Mouse (Mus musculus) small intestine, adult 2 months (tissue): ENCODE results near the gene Gm20388. TPM values are rescaled to one million over a fixed set of nuclear protein-coding genes. Genes with fewer than 3 reads are reported as not detected.

ENCODE experiments used
- H3K27ac ChIP-seq: fragments of 200-500 bp; 2 replicates; pipeline ENCODE4 v1.5.1; 2012; ENCODE audit warnings: low read depth, low read length, control low read depth, inconsistent platforms; ENCODE audit not compliant: insufficient read depth
- H3K27me3 ChIP-seq: fragments of 200-500 bp; 2 replicates; pipeline ENCODE4 v1.6.1; 2012; ENCODE audit warnings: mild to moderate bottlenecking, moderate library complexity, low read length, inconsistent platforms; ENCODE audit not compliant: control insufficient read depth, insufficient read depth
- H3K36me3 ChIP-seq: fragments of 200-500 bp; 2 replicates; pipeline ENCODE4 v1.6.1; 2012; ENCODE audit warnings: mild to moderate bottlenecking, low read length, control low read depth, inconsistent platforms; ENCODE audit not compliant: control insufficient read depth, insufficient read depth
- H3K4me1 ChIP-seq: fragments of 200-500 bp; 2 replicates; pipeline ENCODE4 v1.6.1; 2012; ENCODE audit warnings: low read length, inconsistent platforms, mixed read lengths; ENCODE audit not compliant: control insufficient read depth, insufficient read depth, insufficient read length
- H3K4me3 ChIP-seq: fragments of 200-500 bp; 2 replicates; pipeline ENCODE4 v1.5.1; 2012; ENCODE audit warnings: low read depth, mild to moderate bottlenecking, control low read depth, inconsistent platforms, low read length, moderate library complexity
- CTCF ChIP-seq: fragments of 200-500 bp; IDR thresholded peaks from 2 replicates; pipeline ENCODE4 v1.5.1; 2012; ENCODE audit warnings: low read depth, mild to moderate bottlenecking, control low read depth, inconsistent platforms, low read length, moderate library complexity, mixed read lengths; ENCODE audit not compliant: insufficient replicate concordance, insufficient read length; ENCODE audit errors: extremely low read depth
- POLR2A ChIP-seq: fragments of 200-500 bp; IDR thresholded peaks from 2 replicates; pipeline ENCODE4 v1.6.1; 2012; ENCODE audit warnings: low read depth, mild to moderate bottlenecking, control low read depth, inconsistent platforms, low read length, moderate library complexity
- WGBS: fragments of 180-500 bp; shearing (Covaris S2); methylation state at CpG from one replicate; pipeline ENCODE4 v1.1.7; 2018; 5-methylcytosine and 5-hydroxymethylcytosine counted together
- polyA plus RNA-seq: library from polyadenylated mRNA; depleted of rRNA; stranded (reverse); fragments of >200 nt; gene quantifications from 2 replicates; pipeline ENCODE4 v1.2.3, GENCODE M21; 2012

Gene Gm20388
- polyA plus RNA-seq, 1 experiment, result 37.3 TPM

GRCm38 (mm10) chr8:121030496-121031040 lies 1119.9 kb downstream of the Gm20388 start:
- Histone ChIP-seq H3K27ac (no peak overlapping the region), H3K4me1 (no peaks in the 10 kb centered on the region), H3K4me3 (no peak overlapping the region), H3K36me3 (no peaks in the 10 kb centered on the region), H3K27me3 (no peaks in the 10 kb centered on the region; the same call in none of the 2 replicates)
- 53% methylated on average over 10 of the region's 10 CpGs for WGBS
- TF ChIP-seq POLR2A, result no peak
- TF ChIP-seq CTCF, result no peak

- H3K27me3 ChIP-seq, result no peaks in the 10 kb centered on the region; the same call in 1 of the 2 replicates
- no peaks in the 10 kb centered on the region for H3K36me3 ChIP-seq
- WGBS, result 68% methylated on average over 20 of the region's 20 CpGs
- TF ChIP-seq CTCF (no peak), POLR2A (no peak)
- H3K4me1 ChIP-seq, result no peaks in the 10 kb centered on the region
- H3K4me3 ChIP-seq, result no peak overlapping the region
- H3K27ac ChIP-seq, result no peak overlapping the region
These were observed 1122.8 kb downstream of the Gm20388 start for GRCm38 (mm10) chr8:121033299-121034013.

- Histone ChIP-seq H3K27ac (no peak overlapping the region), H3K4me1 (no peaks in the 10 kb centered on the region)
- WGBS, result 69% methylated on average over 8 of the region's 8 CpGs
These were observed 1125.0 kb downstream of the Gm20388 start for GRCm38 (mm10) chr8:121035611-121036010.

GRCm38 (mm10) chr8:121043719-121044440 lies 1133.2 kb downstream of the Gm20388 start:
- no peaks in the 10 kb centered on the region for H3K4me1 ChIP-seq
- TF ChIP-seq CTCF (no peak), POLR2A (no peak)
- no peaks in the 10 kb centered on the region for H3K27me3 ChIP-seq
- H3K27ac ChIP-seq, result 0 out of 2 replicates have a peak overlapping the region, but pooled peaks have one; percentile 12
- no peak overlapping the region for H3K4me3 ChIP-seq
- 26% methylated on average over 19 of the region's 19 CpGs for WGBS
- no peaks in the 10 kb centered on the region for H3K36me3 ChIP-seq

More at GRCm38 (mm10) chr8:121035611-121036010, 1125.0 kb downstream of the Gm20388 start:
- Histone ChIP-seq H3K36me3 (no peaks in the 10 kb centered on the region), H3K4me3 (no peak overlapping the region), H3K27me3 (no peaks in the 10 kb centered on the region; the same call in 1 of the 2 replicates)
- no peak for TF ChIP-seq CTCF

- H3K4me1 ChIP-seq, result no peaks in the 10 kb centered on the region
- no peaks in the 10 kb centered on the region for H3K36me3 ChIP-seq
- H3K27ac ChIP-seq, result no peak overlapping the region
- H3K27me3 ChIP-seq, result no peaks in the 10 kb centered on the region
- no peak overlapping the region for H3K4me3 ChIP-seq
- WGBS, result 68% methylated on average over 9 of the region's 9 CpGs
- TF ChIP-seq POLR2A, result no peak
- TF ChIP-seq CTCF, result no peak
These were observed 1136.8 kb downstream of the Gm20388 start for GRCm38 (mm10) chr8:121047441-121047840.

GRCm38 (mm10) chr8:121058081-121058480 lies 1147.4 kb downstream of the Gm20388 start:
- Histone ChIP-seq H3K4me1 (no peaks in the 10 kb centered on the region), H3K4me3 (no peak overlapping the region), H3K27me3 (no peaks in the 10 kb centered on the region), H3K27ac (no peak overlapping the region), H3K36me3 (no peaks in the 10 kb centered on the region)
- WGBS, result 72% methylated on average over 9 of the region's 9 CpGs
- TF ChIP-seq CTCF (no peak), POLR2A (no peak)

- Histone ChIP-seq H3K4me1 (no peaks in the 10 kb centered on the region), H3K4me3 (no peak overlapping the region), H3K27me3 (no peaks in the 10 kb centered on the region), H3K27ac (no peak overlapping the region), H3K36me3 (no peaks in the 10 kb centered on the region)
- WGBS, result 73% methylated on average over 7 of the region's 7 CpGs
- TF ChIP-seq CTCF (no peak), POLR2A (no peak)
These were observed 1148.5 kb downstream of the Gm20388 start for GRCm38 (mm10) chr8:121059098-121059497.
